Mouse (Mus musculus): ENCODE results near the gene Fnbp1.

Gene Fnbp1

GRCm38 (mm10) chr2:31024618-31025370 is 117.0 kb downstream of the Fnbp1 start:
- peak; percentile 52 for DNase-seq (ENCODE audit: low read depth)

GRCm38 (mm10) chr2:31023940-31024339 is 117.9 kb downstream of the Fnbp1 start:
- no peak for DNase-seq (ENCODE audit: low read depth)

GRCm38 (mm10) chr2:31020202-31020601 is 121.6 kb downstream of the Fnbp1 start:
- DNase-seq (ENCODE audit: low read depth) = no peak

- no peak for DNase-seq (ENCODE audit: low read depth)
Measured at GRCm38 (mm10) chr2:31019011-31019410, 122.8 kb downstream of the Fnbp1 start.

GRCm38 (mm10) chr2:31018519-31018918 is 123.3 kb downstream of the Fnbp1 start:
- no peak for DNase-seq (ENCODE audit: low read depth)

- DNase-seq (ENCODE audit: low read depth) = no peak
Measured at GRCm38 (mm10) chr2:31017625-31018317, 124.0 kb downstream of the Fnbp1 start.

GRCm38 (mm10) chr2:31013371-31014120 is 128.3 kb downstream of the Fnbp1 start:
- no peak for DNase-seq (ENCODE audit: low read depth)

GRCm38 (mm10) chr2:31007208-31007607 is 134.6 kb downstream of the Fnbp1 start:
- no peak for DNase-seq (ENCODE audit: low read depth)

GRCm38 (mm10) chr2:31006434-31006833 is 135.4 kb downstream of the Fnbp1 start:
- peak; percentile 86 for DNase-seq (ENCODE audit: low read depth)

GRCm38 (mm10) chr2:31005453-31005852 is 136.4 kb downstream of the Fnbp1 start:
- no peak for DNase-seq (ENCODE audit: low read depth)

- DNase-seq (ENCODE audit: low read depth) = no peak
Measured at GRCm38 (mm10) chr2:31002857-31003256, 139.0 kb downstream of the Fnbp1 start.

GRCm38 (mm10) chr2:30998443-30999260 is 143.2 kb downstream of the Fnbp1 start:
- DNase-seq (ENCODE audit: low read depth) = no peak

- no peak for DNase-seq (ENCODE audit: low read depth)
Measured at GRCm38 (mm10) chr2:30995432-30995996, 146.3 kb downstream of the Fnbp1 start.

- DNase-seq (ENCODE audit: low read depth) = no peak
Measured at GRCm38 (mm10) chr2:30994853-30995252, 147.0 kb downstream of the Fnbp1 start.

- DNase-seq (ENCODE audit: low read depth) = no peak
Measured at GRCm38 (mm10) chr2:30990221-30990620, 151.6 kb downstream of the Fnbp1 start.

- DNase-seq (ENCODE audit: low read depth) = peak; percentile 61
Measured at GRCm38 (mm10) chr2:30985111-30986020, 156.4 kb downstream of the Fnbp1 start.

- DNase-seq (ENCODE audit: low read depth) = no peak
Measured at GRCm38 (mm10) chr2:30983024-30983423, 158.8 kb downstream of the Fnbp1 start.

GRCm38 (mm10) chr2:30981790-30982513 is 159.9 kb downstream of the Fnbp1 start, which contains the start of the genes BC005624 and Usp20:
Gene BC005624, minus strand, starts transcription at chr2:30982201.
Gene Usp20, plus strand, starts transcription at chr2:30982279.
- DNase-seq (ENCODE audit: low read depth) = peak; percentile 99

All from c-Kit-positive CD71-positive TER-119-negative erythroid progenitor cells, embryonic 14.5 days (primary cell).